Mouse (Mus musculus) brain, adult 10 weeks (tissue): ENCODE data around the gene Cers3. TPM values are rescaled to one million over a fixed set of nuclear protein-coding genes. Genes with fewer than 3 reads are reported as not detected.

ENCODE experiments used
- polyA plus RNA-seq: library from polyadenylated mRNA; stranded (reverse); fragments of 350-450 nt; fragmentation: Illumina TruSeq; extraction: RNeasy Lipid Tissue Mini Kit (QIAGEN cat#74804); gene quantifications from one replicate; pipeline ENCODE4 v1.2.3, GENCODE M21; 2015; ENCODE audit warnings: low read depth, low replicate concordance

Cers3 gene
- polyA plus RNA-seq: 0.39 TPM

GRCm38 (mm10) chr7:66743377-66743781 lies at the start of gene Cers3:
Gene Cers3, plus strand, starts transcription at chr7:66743504.

GRCm38 (mm10) chr7:66839463-66840007 lies 96.2 kb downstream of the Cers3 start, which contains the start of gene Adamts17:
Gene Adamts17, plus strand, starts transcription at chr7:66839735.

Other genes starting within 250 kb of the Cers3 start
- gene Asb7, start 53.9 kb upstream of the Cers3 start, polyA plus RNA-seq: 9.9 TPM
- gene Lins1, start 53.6 kb upstream of the Cers3 start, polyA plus RNA-seq: 8.6 TPM
- gene Adamts17, start 96.2 kb downstream of the Cers3 start, polyA plus RNA-seq: 2.3 TPM